Mouse (Mus musculus): Measurements from ENCODE around the gene Phf1.

GRCm38 (mm10) chr17:26971247-26971905, 38.5 kb downstream of the Phf1 start:
- TF ChIP-seq TCF12 (IDR thresholded peaks at IDR 0.05; ENCODE audit: insufficient read depth, poor library complexity, severe bottlenecking) (no peak), USF1 (IDR thresholded peaks at IDR 0.05; ENCODE audit: low read depth) (no peak), MYOG (IDR thresholded peaks at IDR 0.05; ENCODE audit: control insufficient read depth in 1 of 3, insufficient read depth in 1 of 3, insufficient read length in 2 of 3, low read depth in 2 of 3) (no peak), MAX (IDR thresholded peaks at IDR 0.05; ENCODE audit: low read depth) (no peak), POLR2A (IDR thresholded peaks at IDR 0.05; ENCODE audit: insufficient read length, low read depth) (no peak), E2F4 (IDR thresholded peaks at IDR 0.05; ENCODE audit: insufficient read depth) (no peak), CEBPB (IDR thresholded peaks at IDR 0.05; ENCODE audit: insufficient read depth, poor library complexity, severe bottlenecking) (no peak), MYOD1 (IDR thresholded peaks at IDR 0.05; ENCODE audit: control insufficient read depth in 1 of 3, insufficient read length in 2 of 3, low read depth in 2 of 3) (no peak), POLR2AphosphoS2 (IDR thresholded peaks at IDR 0.05; ENCODE audit: insufficient read length, low read depth) (peak; percentile 53)

Data from myocyte (in vitro differentiated cells).